Mouse (Mus musculus): Measurements from ENCODE around the gene Metap1d. TPM values are rescaled to one million over a fixed set of nuclear protein-coding genes. Genes with fewer than 3 reads are reported as not detected.

Gene Metap1d
- total RNA-seq, 2 experiments from 2014 or later: 17.5 to 18.8 TPM

- no peak for DNase-seq (ENCODE audit: extremely low spot score in 1 of 2, low spot score in 2 of 2)
- intact Hi-C loops (cut with DNase I): no loop called here
Observed at GRCm38 (mm10) chr2:71540611-71541417, 87.7 kb downstream of the Metap1d start.

GRCm38 (mm10) chr2:71541418-71542226 lies 88.5 kb downstream of the Metap1d start:
- no peak for DNase-seq (ENCODE audit: extremely low spot score in 1 of 2, low spot score in 2 of 2)

GRCm38 (mm10) chr2:71542227-71542815 lies 89.2 kb downstream of the Metap1d start:
- intact Hi-C loops (cut with DNase I): no loop called here
- no peak for DNase-seq (ENCODE audit: extremely low spot score in 1 of 2, low spot score in 2 of 2)

More at GRCm38 (mm10) chr2:71541418-71542226, 88.5 kb downstream of the Metap1d start:
- intact Hi-C loops (cut with DNase I): no loop called here

- DNase-seq (ENCODE audit: extremely low spot score in 1 of 2, low spot score in 2 of 2): no peak
- intact Hi-C loops (cut with DNase I): no loop called here
Observed at GRCm38 (mm10) chr2:71542816-71543301, 89.8 kb downstream of the Metap1d start.

- intact Hi-C loops (cut with DNase I): no loop called here
- no peak for DNase-seq (ENCODE audit: extremely low spot score in 1 of 2, low spot score in 2 of 2)
Observed at GRCm38 (mm10) chr2:71543531-71543930, 90.5 kb downstream of the Metap1d start.

- intact Hi-C loops (cut with DNase I): no loop called here
- DNase-seq (ENCODE audit: extremely low spot score in 1 of 2, low spot score in 2 of 2): no peak
Observed at GRCm38 (mm10) chr2:71543948-71544347, 90.9 kb downstream of the Metap1d start.

- intact Hi-C loops (cut with DNase I): no loop called here
- no peak for DNase-seq (ENCODE audit: extremely low spot score in 1 of 2, low spot score in 2 of 2)
Observed at GRCm38 (mm10) chr2:71544391-71545285, 91.6 kb downstream of the Metap1d start.

GRCm38 (mm10) chr2:71545401-71545881 lies 92.4 kb downstream of the Metap1d start:
- intact Hi-C loops (cut with DNase I): no loop called here
- no peak for DNase-seq (ENCODE audit: extremely low spot score in 1 of 2, low spot score in 2 of 2)

- DNase-seq (ENCODE audit: extremely low spot score in 1 of 2, low spot score in 2 of 2): no peak
- intact Hi-C loops (cut with DNase I): no loop called here
Observed at GRCm38 (mm10) chr2:71545882-71546639, 93.0 kb downstream of the Metap1d start.

GRCm38 (mm10) chr2:71546640-71547071 lies 93.6 kb downstream of the Metap1d start, which contains the start of gene Dlx2:
Gene Dlx2 (minus strand): TSS chr2:71546754.
- DNase-seq (ENCODE audit: extremely low spot score in 1 of 2, low spot score in 2 of 2): no peak
- intact Hi-C loops (cut with DNase I): no loop called here

- intact Hi-C loops (cut with DNase I): no loop called here
- peak in 1 of 2 experiments; percentile 77 for DNase-seq (ENCODE audit: extremely low spot score in 1 of 2, low spot score in 2 of 2)
Observed at GRCm38 (mm10) chr2:71547829-71548228, 94.8 kb downstream of the Metap1d start.

GRCm38 (mm10) chr2:71550330-71550729 lies 97.3 kb downstream of the Metap1d start:
- DNase-seq (ENCODE audit: extremely low spot score in 1 of 2, low spot score in 2 of 2): no peak
- intact Hi-C loops (cut with DNase I): no loop called here

GRCm38 (mm10) chr2:71551704-71552103 lies 98.6 kb downstream of the Metap1d start:
- intact Hi-C loops (cut with DNase I): no loop called here

GRCm38 (mm10) chr2:71556071-71556470 lies 103.0 kb downstream of the Metap1d start:
- intact Hi-C loops (cut with DNase I): no loop called here
- DNase-seq (ENCODE audit: extremely low spot score in 1 of 2, low spot score in 2 of 2): no peak

More at GRCm38 (mm10) chr2:71551704-71552103, 98.6 kb downstream of the Metap1d start:
- DNase-seq (ENCODE audit: extremely low spot score in 1 of 2, low spot score in 2 of 2): no peak

GRCm38 (mm10) chr2:71566466-71566865 lies 113.4 kb downstream of the Metap1d start:
- no peak for DNase-seq (ENCODE audit: extremely low spot score in 1 of 2, low spot score in 2 of 2)
- intact Hi-C loops (cut with DNase I): no loop called here

- intact Hi-C loops (cut with DNase I): no loop called here
- no peak for DNase-seq (ENCODE audit: extremely low spot score in 1 of 2, low spot score in 2 of 2)
Observed at GRCm38 (mm10) chr2:71573736-71574135, 120.7 kb downstream of the Metap1d start.
